Mouse (Mus musculus) olfactory bulb, adult 2 months (tissue): ENCODE data around the gene Cmtm4.

Experiments used
- CTCF ChIP-seq: fragments of 200-500 bp; IDR thresholded peaks from 2 replicates; pipeline ENCODE4 v1.5.1; 2012; ENCODE audit warnings: low read depth, mild to moderate bottlenecking, low read length, moderate library complexity; ENCODE audit not compliant: insufficient read depth
- POLR2A ChIP-seq: fragments of 200-500 bp; IDR thresholded peaks from 2 replicates; pipeline ENCODE4 v1.6.1; 2012; ENCODE audit warnings: mild to moderate bottlenecking, low read depth, low read length, moderate library complexity; ENCODE audit not compliant: insufficient read depth

GRCm38 (mm10) chr8:104410628-104411273, 15.1 kb upstream of the Cmtm4 start:
- no peak for TF ChIP-seq CTCF
- no peak for TF ChIP-seq POLR2A
